Mouse (Mus musculus): ENCODE measurements around the gene Tusc2. TPM values are rescaled to one million over a fixed set of nuclear protein-coding genes. Genes with fewer than 3 reads are reported as not detected.

Gene Tusc2
- total RNA-seq, 2 experiments from 2014 or later: 15.2 to 16.7 TPM

DNA sequence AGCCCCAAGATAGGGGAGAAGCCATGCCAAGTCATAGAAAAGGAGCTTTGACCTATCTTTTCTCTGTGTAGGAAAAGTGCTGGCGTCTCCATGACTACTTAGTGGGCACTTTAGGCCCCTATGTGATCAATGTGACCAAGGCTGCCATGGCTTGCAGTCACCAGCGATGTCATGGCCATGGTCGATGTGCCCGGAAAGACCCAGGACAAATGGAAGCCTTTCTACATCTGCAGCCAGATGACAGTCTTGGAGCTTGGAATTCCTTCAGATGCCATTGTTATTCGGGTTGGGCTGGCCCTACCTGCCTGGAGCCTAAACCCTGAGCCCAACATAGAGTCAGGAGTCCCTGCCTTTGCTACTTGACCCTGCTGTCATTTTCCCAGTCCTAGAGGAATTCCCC, 23.4 kb downstream of the Tusc2 start:
- ATAC-seq (replicated peaks; ENCODE audit: poor library complexity): no peak

DNA sequence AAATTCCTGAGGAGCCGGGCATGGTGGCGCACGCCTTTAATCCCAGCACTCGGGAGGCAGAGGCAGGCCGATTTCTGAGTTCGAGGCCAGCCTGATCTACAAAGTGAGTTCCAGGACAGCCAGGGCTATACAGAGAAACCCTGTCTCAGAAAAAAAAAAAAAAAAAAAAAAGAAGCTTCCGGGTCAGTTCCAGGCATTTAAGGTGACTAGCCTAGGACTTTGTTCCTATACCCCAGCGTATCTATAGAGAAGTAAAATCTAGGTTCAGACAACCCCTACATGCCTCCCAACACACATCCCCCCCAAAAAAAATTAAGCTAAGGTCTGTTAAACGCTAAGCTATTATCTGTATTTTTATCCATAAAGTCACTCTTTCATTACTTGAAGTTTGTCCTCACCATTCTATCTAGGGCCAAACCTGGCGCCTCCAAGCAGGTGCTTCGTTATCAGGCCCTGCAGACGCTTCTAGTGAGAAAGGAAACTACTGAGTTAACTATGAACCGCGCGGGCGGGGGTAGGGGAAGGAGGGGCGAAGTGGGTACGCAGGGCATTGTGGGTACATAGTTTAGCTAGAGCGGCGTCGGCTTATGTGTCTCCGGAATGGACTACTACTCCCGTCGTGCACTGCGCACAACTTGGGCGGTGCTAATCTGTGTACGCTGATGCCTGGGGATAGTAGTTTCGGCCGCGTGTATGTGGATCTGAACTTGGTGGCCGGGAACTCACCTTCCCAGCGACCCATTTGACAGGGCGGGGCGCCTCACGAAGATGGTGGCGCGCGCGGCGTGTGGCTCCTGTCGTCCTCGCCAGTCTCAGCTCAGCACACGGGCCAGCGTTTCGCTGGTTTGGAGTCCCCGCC, 24.1 kb downstream of the Tusc2 start, which contains the start of gene Ifrd2:
Gene Ifrd2 (plus strand): TSS at position 669 of the 859 bp plus-strand sequence.
- ATAC-seq (replicated peaks; ENCODE audit: poor library complexity): peak; percentile 86

DNA sequence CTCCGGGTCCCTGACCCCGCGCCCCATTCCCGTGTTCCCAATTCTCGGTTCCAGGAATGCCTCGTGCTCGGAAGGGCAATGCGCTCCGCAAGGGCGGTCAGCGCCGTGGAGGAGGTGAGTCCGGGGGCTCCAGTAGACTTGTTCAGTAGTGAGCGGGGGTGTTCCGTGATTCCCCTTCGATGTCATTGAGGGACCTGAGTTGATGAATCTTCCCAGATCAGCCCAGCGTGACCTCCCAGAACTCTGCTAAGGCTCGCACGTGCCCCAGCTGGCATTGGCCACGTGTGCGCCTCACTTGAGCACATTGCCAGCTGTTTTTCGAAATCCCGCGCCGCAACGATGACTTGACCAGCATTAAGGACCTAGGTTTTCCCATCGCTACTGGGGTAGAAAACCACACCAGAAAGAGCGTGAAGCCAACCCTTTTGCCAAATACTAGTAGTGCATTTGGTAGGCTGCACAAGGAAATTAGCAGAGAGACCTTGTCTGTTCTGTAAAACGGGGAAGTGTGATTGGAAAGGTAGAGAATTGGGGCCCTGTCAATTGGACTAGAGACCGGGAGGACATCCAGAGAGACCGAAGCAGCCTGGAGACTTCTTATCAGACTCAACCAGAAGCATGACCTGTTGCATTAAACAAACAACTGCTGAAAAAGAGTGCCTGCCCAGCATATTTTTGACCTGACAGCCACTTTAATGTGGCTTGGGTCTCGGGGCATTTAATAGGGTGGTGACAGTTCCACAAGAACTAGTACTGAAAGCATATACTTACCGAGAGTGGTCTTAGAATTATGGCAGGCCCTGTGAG, 25.0 kb downstream of the Tusc2 start:
- ATAC-seq (replicated peaks; ENCODE audit: poor library complexity): peak; percentile 24

DNA sequence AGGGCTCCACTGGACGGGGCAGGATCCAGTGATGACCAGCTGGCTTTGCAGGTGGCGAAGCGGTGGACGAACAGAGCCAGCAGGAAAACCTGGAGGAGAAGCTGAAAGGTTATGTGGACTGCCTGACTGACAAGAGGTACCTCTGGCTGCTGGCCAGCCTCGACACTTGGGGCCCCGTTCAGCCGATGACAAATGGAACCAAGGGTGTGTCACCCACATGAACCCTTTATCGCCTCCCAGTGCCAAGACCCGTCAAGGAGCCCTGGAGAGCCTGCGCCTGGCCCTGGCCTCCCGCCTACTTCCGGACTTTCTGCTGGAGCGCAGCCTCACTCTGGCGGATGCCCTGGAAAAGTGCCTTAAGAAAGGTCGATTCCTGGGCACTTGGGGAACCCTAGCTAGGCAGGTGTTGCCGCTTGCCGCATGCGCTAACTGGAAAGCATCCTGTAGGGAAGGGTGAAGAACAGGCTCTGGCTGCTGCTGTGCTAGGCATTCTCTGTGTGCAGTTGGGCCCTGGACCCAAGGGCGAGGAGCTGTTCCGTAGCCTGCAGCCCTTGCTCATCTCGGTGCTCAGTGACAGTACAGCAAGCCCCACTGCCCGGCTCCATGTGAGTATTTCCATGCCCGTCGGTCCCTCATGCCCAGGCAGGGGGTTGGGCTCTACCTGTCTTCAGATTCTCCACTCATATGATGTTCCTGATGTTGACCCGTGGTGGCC, 27.2 kb downstream of the Tusc2 start:
- ATAC-seq (replicated peaks; ENCODE audit: poor library complexity): peak; percentile 32

DNA sequence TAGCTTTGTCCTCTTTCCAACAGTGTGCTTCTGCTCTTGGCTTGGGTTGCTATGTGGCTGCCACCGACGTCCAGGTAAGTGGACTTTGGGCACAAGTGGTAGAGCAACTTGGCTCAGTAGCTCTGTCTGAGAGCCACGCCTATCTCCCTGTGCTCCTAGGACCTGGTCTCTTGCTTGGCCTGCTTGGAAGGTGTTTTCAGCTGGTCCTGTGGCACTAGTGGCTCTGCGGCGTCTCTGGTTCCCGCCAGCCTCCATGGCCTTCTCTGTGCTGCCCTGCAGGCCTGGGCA, 27.7 kb downstream of the Tusc2 start:
- ATAC-seq (replicated peaks; ENCODE audit: poor library complexity): no peak

DNA sequence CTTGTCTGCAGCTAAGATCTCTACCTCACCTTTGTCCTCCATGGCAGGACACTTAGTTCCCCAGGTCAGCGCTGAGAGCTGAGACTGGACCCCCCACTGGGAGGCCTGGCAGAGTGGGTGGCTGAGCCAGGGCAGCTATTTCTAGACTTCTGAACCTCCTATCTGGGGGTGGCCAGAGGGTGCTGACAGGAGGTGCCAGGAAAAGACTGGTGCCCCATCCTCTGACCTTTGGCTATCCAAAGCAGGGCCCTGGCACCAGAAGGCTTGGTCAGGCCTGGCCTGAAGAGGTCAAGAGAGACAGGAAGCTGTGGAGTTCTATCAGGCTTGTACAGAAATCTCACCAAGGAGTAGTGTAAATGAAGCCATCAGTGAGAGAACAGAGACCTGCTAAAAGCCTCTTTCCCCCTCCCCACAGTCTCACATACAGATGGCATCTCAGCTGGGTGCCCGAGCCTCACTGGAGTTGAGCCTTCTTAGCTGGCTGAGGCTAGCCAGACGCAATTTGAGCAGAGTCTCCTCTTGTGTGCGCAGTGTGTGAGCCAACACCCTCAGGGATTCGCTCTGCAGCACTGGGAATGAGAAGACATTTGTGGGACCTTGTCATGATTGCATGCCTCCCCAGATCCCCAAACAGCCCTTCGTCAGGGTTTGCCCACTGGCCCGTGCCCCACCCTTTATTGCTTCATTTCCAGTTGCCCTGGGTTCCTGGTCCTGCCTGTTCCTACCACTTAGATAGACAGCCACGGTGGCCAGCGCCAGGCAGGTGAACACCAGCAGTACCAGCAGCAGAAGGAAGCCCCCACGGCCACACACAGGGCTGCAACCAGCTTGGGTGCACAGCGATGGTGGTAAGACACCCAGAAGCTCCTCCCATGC, 30.3 kb downstream of the Tusc2 start:
- no peak for ATAC-seq (replicated peaks; ENCODE audit: poor library complexity)

DNA sequence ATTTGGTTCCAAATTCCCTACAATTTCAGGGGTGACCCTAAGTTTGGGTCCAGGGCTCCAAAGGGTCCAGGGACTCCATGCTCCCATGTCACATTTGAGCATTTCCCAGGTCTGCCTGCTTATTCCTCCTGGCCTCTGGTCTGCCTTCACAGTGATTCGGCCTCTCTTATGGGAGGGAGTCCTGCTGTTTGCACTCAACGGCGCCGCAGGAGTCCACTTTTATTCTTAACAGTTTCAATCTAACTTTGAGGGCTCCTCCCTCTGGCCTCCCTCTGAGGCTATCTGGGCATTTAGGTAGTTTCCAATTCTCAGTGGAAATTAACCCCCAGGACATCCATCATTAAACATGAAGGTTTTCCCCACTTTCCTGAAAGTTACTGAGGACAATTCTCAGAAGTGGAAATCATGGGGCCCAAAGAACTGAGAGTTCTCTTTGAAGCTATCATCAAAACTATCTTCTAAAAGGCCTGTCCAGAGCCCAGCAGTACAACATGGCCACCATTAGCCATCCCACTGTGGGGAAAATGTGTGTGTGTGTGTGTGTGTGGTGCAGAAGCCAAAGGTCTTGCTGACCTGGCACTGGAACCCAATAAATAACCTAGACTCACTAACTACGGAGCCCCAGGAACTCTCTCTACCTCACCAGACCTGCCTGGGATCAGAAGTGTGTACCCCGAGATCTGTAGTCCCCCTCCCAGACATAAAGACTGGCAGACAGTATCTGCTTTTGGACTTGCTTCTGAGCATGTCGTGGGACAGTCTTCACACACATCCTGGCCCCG, 31.4 kb downstream of the Tusc2 start:
- ATAC-seq (replicated peaks; ENCODE audit: poor library complexity): no peak

DNA sequence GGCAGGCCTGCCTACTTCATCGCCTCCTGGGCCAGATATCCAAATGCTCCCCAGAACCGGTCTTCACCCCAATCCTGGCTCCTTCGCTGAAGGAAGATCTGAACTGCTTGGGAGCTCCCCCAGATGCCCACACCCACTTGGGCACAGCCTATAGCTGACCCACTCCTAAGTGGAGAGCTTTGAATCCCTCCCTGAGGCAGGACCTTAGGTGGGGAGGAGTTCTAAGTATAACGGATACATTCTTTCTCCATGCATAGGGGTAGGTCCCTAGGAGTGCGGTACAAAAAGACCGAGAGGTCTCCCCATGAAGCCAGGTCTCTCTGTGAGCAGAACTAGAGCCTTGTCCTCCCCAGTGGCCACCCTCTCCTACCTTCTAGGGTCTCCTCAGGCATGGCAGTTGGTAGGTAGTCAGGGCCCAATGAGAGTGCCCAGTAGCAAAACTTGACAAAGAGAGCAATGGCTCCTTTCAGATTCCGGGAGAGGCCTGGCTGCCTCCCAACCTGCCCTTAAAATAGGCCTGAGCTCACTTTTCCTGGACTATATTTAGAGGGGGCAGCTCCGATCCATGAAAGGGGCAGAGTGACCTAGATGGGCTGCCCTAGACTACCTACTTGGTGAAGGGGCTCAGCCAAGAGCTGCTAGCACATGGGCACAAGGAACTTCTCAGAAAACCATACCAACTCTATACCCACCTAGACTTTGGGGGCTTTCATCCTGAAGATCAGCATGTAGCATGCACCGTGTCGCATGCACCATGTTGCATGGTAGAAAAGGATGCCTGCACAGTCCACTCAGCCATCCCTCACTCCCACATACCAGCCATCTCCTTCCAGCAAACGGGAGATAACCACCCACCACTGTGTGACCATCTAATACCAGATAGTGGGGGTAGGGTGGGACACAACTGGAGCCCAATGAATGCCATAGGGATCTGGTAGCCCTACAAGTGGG, 33.8 kb downstream of the Tusc2 start:
- no peak for ATAC-seq (replicated peaks; ENCODE audit: poor library complexity)

DNA sequence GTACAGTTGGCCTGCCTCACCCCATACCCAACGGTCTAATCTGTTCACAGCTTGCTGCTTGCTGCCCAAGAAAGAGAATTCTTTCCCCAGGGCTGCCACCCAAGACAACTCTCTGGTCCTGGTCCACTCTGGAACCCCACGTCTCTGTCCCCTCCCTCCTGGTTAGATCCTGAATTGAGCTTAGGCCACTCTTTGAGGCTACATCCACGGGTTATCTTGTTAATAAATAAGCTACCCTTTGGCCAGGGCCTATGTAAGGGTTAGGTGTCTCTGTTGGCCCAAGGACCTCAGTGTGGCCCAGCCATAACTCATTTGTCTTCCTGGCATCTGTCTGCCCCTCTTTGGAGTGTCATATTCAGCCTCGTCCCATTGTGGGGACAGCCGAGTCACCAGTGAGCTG, 35.3 kb downstream of the Tusc2 start:
- ATAC-seq (replicated peaks; ENCODE audit: poor library complexity): no peak

DNA sequence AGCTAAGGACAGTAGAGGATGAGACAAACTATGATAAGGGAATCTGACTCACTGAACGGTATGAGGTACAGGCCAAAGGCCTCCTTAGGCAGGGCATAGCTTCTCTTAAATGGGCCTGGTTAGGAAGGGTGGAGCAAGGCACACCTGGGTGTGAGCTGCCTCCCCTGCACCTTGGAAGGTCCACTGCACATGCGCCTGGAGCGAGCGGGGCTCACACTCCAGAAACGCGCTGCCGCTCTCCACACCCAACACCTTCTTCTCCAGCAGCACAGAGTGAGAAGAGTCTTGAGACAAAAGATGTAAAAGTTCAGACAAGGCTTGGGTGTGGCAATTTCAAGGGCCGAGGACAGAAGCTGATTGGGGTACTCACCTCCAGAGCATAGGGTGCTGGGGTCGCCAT, 36.4 kb downstream of the Tusc2 start:
- ATAC-seq (replicated peaks; ENCODE audit: poor library complexity): no peak

DNA sequence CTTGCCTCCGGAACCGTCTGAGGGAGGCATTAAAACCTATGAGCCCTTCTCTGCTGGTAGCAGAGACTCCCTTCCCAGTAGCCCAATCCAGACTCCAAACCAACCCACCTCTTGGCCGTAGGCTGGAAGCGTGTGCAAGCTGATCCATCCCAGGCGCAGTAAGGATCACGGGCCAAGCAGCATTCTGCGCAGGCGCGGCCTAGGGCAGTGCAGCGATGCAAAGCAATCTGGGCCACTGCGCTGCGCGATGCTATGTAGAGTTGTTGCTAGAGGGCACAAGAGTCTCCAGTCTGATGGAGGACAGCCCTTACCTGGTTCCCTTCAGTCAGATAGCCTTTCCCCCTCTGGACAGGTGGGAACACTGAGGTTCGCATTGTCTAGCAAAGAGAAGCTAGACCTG, 36.8 kb downstream of the Tusc2 start:
- no peak for ATAC-seq (replicated peaks; ENCODE audit: poor library complexity)

DNA sequence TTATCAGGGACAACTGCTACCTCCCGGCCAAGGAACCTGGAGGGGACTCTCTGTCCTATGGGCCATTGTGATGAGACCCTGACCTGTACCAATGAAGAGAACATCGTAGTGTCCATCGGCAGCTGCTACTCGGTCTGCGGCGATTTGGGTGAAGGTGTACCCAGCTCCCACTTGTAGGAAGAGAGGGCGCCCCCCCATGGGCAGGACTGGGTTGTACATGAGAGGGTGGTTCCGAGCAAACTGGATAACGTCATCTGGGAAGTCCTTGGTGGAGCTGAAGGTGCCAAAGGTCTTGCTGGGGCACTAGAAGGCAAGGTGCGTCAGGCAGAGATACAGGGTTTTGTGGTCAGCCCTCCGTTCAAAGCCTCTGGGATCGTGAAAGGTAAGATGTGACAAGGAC, 37.7 kb downstream of the Tusc2 start:
- ATAC-seq (replicated peaks; ENCODE audit: poor library complexity): no peak

DNA sequence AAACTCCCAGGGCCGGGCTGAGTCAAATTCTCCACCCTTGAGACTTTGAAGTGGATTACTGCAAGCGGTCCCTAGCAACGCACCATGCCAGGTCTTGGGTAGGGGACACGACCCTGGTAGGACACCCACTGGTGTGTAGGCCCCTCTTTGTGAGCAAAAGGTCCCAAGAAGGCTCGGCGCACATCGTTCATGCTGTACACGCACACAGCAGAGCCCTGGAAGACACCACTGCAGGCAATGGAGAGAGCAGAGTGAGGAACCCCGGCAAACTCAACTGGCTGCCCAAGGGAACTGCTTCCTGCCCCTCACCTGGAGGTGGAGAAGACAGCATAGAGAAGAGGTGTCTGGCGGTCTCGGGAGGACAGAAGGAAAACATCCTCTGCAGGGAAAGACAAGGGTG, 38.2 kb downstream of the Tusc2 start:
- no peak for ATAC-seq (replicated peaks; ENCODE audit: poor library complexity)

DNA sequence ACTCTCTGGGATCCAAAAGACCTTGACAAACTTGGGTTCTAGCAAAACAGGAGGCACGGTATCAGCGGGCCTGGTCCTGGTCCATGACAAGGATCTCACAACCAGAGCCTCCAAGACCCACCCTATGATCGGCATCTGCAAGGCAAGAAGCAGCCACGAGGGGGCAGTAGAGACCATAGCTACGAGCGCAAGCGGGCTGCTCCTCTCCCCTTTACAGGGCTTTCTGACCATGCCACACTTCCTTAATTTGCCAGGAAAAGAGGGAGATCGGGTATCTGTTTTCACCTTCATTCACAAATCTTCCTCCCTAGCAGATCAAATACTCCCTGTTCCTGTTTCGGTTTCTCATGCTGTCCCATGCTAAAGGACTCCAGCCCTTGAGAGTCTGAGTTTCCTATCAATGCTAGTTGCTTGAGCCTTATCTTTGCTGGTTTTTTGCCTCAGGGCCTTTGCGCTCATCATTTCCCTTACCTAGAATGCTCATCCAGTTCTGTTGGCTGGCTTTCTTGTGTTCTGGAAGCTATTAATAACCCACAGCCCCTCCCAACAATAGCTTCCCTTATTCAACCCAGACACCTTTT, 39.1 kb downstream of the Tusc2 start:
- peak; percentile 87 for ATAC-seq (replicated peaks; ENCODE audit: poor library complexity)

DNA sequence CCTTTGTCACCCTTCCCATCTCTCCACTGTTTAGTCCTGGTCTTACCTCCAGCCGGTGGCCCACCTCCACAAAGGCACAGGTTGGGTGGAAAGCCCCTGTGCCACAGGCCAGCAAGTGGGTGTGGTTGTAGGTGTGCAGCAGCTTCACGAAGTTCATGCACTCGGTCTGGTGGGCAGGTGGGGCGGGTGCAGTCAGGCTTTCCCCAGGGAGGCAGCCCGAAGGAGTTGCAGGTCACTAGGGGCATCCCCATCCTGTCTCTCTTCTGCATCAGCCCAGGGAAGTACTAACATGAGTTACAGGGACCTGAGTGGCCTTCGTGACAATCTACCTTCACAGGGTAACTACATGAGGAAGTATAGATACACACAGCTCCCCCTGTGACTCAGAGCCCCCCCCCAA, 40.2 kb downstream of the Tusc2 start:
- no peak for ATAC-seq (replicated peaks; ENCODE audit: poor library complexity)

DNA sequence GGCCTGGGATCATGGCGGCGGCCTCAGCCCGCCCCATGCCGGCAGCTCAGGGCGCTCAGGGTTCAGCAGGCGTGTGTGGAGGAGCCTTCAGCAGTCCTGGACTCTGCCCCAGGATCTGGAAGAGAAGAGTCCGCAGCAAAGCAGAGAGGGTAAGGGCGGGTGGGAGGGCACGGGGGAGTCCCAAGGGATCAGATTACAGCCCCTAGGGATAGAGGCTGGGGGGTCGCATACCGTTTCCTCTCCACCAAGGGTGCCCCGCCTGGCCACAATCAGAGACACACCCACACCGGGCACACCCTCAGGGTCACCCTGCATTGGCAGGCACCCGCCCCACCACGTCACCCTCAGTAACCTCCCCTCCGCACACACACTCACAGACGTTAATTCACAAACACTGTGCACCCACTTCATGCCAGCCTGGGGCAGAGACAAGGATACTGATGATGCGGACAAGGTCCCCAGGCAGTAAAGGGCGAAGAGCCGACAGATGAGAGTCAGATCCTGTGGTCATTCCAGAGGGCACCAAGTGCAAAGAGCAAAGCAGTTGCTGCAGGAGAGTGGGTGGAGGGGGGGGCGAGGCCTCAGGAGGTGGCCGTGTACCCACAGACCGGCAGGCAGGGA, 42.1 kb downstream of the Tusc2 start:
- peak; percentile 38 for ATAC-seq (replicated peaks; ENCODE audit: poor library complexity)

DNA sequence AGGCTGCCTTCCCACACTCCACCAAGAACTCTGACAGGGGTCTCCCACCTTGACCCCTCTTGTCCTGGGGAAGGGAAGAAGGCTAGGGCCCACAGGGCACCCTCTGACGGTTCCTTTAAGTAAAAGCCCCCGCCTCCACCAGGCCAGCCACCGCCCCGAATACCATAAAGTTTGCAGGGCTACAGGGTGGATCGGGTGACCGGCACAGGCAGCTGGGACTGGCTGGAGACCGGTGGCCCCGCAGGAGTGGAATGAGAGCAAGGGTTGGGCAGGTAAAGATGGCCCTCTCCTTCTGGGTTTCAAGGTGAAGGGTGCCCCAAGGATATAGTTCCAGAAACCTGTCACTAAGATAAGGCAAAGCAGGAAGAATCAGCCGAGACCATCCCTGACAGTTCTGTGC, 43.5 kb downstream of the Tusc2 start:
- ATAC-seq (replicated peaks; ENCODE audit: poor library complexity): no peak

DNA sequence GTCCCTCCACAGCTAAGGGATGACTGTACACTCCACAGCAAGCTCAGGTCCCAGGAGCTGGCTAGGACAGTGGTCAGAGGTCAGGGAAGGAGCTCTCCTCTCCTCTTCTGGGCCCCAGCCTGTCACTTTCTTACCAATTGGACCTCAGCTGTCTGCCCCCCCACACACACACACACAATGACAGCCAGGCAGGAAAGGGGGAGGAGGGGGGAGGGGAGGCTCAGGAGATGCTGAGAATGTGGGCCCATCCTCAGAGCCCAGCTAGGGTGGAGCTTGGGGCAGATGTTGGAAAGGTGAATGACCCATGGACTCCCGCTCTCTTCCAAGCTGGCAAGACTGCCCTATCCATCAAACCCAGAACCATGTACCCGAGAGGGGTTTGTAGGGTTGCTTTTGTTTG, 44.0 kb downstream of the Tusc2 start:
- ATAC-seq (replicated peaks; ENCODE audit: poor library complexity): no peak

Data from megakaryocyte progenitor cell, adult 5-6 weeks (primary cell).